Mouse (Mus musculus) megakaryocyte-erythroid progenitor cell, adult 5-6 weeks (primary cell): Measurements from ENCODE around the gene Cdca3. TPM values are rescaled to one million over a fixed set of nuclear protein-coding genes. Genes with fewer than 3 reads are reported as not detected.
"Not testable (repeated sequence)": the region's sequence is repeated elsewhere in the genome, so short reads cannot be mapped to it uniquely, and the experiment has no call there.

Experiments used
- ATAC-seq: replicated peaks from 2 replicates; pipeline ENCODE4 v1.8.0; 2016; ENCODE audit warnings: mild to moderate bottlenecking, inconsistent platforms; ENCODE audit not compliant: severe bottlenecking, poor library complexity, low FRiP score, low TSS enrichment
- total RNA-seq, 2 experiments: library from RNA; stranded (forward) in 1 of 2; stranded (reverse) in 1 of 2; fragments of 200-1000, 215-1000 nt in 1 of 2; fragments of >200 nt in 1 of 2; fragmentation: Nextera tagmentation in 1 of 2; gene quantifications; 2 replicates each; pipeline ENCODE4 v1.2.3; 2014 to 2017

The Cdca3 gene
- total RNA-seq, 2 experiments from 2014 or later, result 111 to 181 TPM

DNA sequence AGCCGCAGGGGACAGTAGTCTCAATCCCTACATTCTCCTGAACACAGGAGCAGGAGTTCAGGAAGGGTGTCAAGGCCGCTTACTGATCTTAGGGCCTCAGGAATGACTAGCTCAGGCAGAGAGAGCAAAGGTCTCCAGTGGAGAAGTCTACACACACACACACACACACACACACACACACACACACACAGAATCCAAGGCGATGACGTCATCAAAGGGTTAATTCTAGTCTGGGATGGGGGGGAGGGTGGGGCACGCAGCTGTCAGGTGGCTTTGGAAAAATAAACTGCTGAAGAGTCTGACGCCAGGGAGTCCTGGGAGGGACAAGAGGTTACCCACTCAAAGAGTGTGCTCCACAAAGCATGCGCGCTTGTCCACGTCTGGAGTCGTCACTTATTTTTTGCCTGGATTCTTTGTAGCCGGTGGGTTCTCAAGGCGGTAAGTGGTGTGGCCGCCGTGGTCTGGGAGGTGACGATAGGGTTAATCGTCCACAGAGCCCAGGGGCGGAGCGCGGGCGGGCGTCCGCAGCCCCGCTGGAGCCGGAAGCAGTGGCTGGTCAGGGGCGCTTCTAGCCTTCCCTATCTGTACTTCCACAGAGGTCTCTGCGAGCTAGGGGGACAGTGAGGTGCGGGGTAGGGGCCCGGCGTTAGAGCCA is 20.9 kb upstream of the Cdca3 start, which contains the start of gene Spsb2:
Gene Spsb2 (plus strand): TSS at position 304 of the 655 bp plus-strand sequence.
- ATAC-seq, result peak; percentile 29

GRCm38 (mm10) chr6:124809052-124809774 is 20.1 kb upstream of the Cdca3 start:
- ATAC-seq, result peak; percentile 14

DNA sequence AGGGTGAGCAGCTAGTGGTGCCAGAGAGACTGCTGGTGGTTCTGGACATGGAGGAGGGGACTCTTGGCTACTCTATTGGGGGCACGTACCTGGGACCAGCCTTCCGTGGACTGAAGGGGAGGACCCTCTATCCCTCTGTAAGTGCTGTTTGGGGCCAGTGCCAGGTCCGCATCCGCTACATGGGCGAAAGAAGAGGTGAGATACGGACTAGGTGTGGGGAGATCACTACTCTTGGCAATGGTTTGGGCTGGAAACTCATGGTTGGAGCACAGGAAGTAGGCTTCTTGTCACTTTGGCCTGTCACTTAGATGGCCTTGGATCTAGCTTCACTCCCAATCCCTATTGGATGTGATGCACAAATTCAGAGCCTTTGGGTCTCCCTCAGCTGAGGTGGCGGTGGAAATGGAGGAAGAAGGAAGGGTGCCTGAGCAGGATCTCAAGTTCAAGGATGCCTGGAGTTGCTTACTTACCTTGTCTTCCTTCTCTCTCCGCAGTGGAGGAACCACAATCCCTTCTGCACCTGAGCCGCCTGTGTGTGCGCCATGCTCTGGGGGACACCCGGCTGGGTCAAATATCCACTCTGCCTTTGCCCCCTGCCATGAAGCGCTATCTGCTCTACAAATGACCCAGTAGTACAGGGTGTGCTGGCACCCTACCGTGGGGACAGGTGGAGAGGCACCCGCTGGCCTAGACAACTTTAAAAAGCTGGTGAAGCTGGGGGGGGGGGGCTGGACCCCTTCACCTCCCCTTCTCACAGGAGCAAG is 19.4 kb upstream of the Cdca3 start:
- ATAC-seq, result no peak

DNA sequence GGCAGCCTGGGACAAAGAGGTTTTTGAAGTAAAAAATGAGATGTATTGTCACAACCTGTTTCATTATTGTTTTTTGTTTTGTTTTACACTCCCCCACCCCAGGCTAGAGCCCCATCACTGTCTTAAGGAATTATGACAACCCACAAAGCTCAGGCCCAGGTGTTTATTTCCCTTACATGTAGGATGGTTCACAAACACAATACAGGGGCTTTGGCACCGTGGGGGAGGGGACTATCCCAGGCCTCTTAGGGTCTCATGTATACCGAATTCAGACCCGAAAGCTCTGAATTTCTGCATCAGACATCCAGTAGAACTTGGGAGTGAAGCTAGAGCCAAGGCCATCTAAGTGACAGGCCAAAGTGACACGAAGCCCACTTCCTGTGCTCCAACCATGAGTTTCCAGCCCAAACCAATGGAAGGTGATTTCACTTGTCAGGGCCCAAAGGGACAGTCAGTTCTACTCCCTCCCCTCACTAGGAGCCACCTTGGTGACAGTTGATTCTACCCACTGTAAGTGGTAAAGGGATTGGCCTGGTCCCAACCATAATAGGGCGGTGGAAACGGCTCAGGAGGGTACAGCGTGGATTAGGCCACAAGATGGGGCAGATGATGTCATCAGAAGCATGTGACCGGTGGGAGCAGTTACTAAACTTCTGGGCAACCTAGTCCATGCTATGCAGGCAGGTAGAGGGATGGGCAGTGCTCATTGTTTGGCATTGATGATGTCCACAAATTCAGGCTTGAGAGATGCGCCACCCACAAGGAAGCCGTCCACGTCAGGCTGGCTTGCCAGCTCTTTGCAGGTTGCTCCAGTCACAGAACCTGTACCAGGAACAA is 18.6 kb upstream of the Cdca3 start:
- ATAC-seq, result not testable (repeated sequence)

DNA sequence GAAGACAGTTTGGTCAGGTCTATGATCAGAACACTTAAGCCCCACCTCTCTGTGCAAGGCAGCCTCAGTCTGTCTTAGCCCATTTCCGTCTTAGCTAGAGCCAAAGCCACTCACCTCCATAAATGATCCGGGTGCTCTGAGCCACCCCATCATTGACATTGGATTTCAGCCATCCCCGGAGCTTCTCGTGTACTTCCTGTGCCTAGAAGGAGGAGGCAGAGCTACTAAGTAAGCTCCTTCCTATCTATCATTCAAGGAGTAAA is 18.0 kb upstream of the Cdca3 start:
- ATAC-seq, result no peak

DNA sequence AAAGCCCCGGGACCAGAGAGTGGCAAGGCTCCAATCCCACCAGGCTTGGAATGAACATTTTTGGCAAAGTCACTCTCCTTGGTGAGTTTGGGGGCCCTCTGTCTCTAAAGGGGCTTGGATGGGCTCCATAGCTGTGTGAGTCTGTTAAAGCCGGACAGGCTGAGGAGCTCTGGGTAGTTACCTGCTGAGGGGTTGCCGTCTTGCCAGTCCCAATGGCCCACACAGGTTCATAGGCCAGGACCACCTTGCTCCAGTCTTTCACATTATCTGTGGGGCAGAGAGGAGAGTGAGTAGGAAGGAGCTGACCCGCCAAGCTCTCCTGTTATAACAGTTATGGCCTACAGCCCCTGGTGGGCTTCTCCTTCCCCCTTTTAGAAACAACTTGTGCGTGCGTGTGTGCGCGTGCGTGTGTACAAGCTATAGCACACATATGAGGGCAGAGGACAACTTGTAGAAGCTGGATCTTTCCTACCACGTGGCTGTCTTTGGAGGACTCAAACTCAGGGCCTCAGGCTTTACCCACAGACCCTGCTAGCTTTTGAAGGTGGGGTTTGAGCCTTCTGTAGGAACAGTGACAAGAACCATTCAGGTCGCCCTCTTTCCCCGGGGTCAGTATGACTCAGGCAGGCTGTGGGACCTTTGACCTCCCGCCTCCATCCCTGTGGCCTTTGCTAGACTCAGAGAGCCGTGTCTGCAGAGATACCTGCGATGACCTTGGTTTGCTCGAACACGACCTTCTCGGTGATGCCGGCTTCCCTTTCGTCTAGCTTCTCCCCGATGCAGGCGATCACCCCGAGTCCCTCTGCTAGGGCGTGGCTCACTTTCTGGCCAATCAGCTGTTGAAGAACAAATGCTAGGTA is 17.4 kb upstream of the Cdca3 start:
- no peak for ATAC-seq

DNA sequence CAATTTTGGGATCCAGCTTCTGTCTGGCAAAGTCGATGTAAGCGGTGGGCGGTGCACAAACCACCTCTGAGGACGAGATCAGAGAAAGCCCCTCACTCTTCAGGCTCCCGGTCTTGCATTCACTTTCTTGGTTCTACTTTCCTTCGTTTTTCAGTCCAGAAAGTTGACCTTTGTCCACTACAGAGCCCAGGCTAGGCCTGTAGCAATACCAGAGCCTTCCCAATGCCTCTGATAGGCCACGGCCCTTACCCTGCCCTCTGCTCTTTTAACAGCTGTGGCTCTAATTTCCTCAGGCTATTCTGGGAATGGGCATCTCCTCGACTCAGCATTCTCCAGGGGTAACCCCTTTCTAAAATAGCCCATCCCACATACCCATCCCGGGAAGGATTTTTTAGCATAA is 16.5 kb upstream of the Cdca3 start:
- ATAC-seq, result no peak

- ATAC-seq, result peak; percentile 42
Observed at GRCm38 (mm10) chr6:124813496-124813895, 15.9 kb upstream of the Cdca3 start.

- ATAC-seq, result peak; percentile 85
Observed at GRCm38 (mm10) chr6:124813933-124814332, 15.4 kb upstream of the Cdca3 start, which contains the start of gene Tpi1. Gene Tpi1, minus strand, starts transcription at chr6:124814296.

DNA sequence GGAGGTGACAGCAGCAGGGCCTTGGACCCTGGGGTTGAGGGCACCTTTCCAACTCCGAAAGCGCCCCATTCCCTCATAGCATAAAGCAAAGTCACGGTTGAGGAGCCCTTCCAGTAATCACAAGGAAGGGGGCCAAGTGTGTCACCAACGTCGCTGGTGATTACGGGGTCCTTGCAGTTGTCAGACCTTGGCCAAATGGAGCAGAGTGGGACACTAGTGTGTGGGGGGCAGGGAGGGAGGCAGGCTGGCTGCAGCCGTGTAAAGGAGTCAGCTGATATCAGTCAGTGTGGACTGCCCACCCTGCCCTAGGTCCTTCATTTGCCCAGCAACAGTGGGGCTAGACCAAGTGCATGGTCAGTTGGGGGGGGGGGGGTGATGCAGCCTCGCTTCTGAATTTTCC is 14.9 kb upstream of the Cdca3 start:
- peak; percentile 20 for ATAC-seq

DNA sequence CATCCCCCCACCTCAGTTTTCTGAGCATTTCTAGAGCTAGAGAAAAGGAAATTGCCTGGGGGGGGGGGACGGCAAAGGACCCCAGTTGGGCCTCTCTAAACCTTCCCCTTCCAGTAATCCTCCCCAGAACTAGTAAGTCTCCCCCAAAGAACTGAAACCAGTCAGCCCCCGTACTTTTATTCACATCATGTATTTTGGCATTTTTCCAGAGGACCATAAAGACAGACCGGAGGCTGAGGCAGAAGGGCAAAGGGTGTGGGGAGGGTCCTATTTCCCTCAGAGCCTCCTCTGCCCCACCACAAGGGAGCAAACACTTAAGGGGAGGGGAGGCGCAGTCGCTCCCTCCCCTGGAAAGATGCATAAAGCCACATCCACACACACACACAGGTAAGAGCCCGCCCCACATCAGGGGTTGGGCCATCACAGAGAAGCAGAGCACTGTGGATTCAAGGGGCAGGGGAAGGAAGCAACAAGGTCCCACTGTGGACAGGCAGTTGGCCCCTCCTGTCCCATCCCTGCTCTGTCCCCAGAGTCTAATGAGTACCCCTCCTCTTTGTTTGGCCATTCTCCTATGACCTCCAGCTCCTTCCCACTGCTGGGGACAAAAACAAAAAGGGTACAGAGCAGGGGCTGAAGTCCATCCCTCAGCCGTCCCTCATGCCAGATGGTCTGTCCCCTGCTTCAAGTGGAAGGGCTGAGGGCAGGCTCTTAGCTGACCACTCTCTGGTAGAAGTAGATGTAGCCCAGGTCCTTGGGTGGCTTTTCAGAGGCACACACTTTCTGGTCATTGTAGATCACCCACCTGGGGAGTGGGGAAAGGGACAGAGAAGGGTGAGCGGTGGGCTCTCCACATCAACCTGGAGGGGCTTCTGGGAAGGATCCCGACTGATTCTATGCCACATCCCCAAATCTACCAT is 14.2 kb upstream of the Cdca3 start:
- no peak for ATAC-seq

DNA sequence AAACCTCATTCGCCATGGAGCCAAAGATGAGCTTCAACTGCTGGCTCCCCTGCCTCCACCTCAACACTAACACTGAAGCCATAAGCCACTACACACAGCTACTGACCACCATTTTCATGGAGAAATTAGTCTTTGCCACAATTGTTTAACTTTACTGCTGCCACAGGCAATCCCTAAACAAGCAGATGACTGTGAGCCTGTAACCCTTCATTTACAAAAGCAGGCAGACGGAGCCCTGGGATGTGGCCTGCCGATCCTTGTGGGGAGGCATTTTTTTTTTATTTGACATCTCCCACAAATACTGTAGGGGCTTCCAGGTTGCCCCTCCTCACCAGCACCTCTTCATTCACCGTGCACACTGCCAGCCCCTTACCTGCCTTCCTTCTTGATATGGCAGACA is 12.7 kb upstream of the Cdca3 start:
- ATAC-seq, result no peak

GRCm38 (mm10) chr6:124817125-124817524 is 12.2 kb upstream of the Cdca3 start:
- no peak for ATAC-seq

DNA sequence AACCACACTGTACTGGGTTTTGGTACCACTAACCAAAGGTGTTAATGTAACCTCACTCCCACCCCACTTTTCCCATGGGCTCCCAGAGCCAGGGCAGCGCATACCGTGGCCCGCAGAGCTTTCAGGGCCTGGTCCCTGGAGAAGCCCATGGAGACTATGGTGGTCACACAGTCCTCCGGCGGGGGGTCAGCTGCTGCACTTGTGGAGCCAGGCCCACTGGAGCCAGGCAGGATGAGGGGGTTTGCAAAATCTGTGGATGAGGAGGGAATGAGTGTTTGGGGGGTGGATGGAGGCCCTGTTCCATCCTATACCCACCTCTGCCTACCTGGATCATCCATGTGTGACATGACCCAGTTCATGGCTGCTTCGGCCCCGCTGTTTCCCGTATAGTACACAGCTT is 11.8 kb upstream of the Cdca3 start:
- no peak for ATAC-seq

DNA sequence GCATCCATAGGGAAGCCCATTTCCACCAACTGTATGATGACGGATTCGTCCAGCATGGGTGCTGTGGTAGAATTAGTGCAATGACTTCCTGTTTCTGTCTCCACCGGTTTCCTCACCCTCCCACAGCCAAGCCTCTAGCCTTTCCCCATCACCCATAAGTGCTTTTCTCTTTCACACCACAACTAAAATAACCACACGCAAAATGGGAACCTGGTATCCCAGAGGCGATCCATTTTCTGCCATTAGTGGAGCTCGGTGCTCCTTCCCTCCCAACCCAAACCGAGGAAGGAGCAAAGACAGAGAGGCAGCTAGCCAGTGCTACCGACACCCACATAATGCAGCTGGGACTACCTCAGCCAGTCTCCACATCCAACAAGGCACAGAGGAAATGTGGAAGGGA is 11.4 kb upstream of the Cdca3 start:
- ATAC-seq, result no peak

DNA sequence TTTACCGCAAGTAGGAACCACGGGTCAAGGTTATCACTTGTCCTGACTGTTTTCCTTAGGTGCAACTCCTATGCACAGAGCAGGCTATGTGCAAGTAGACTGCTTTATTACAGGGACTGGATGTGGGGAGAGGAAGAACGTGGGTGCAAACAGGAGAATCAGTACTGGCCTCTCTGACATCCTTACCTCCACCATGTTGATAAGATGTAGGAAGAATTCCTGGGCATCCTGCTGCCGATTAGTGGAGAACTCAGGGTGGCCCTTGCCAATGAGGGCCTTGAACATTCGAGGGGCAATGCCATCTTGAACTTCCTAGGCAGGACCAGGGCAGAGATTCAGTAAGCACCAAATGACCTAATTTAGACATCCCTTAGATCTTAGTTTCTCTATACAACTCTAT is 8.5 kb upstream of the Cdca3 start:
- ATAC-seq, result no peak

DNA sequence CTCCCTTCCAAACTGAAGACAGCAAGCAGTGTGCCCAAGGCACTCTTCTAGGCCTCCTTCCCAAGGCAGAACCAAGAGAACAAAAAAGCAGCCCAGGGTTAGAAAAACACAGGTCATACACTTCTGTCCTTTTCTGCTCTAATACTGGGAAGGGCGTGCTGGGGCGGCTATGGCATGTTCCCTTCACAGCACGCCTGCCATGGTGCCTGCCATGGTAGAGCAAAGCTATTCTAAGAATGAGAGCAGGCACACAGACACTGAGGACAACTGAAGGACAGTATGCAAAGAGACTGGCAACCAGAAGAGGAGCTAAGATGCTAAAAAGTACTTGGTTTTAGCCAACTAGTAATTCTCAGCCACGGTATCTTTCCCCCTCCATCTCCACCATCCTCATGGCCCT is 7.3 kb upstream of the Cdca3 start:
- no peak for ATAC-seq

GRCm38 (mm10) chr6:124828101-124828592 is 1.2 kb upstream of the Cdca3 start:
- peak; percentile 34 for ATAC-seq
